Mouse (Mus musculus) MEL (cell line): ENCODE results near the gene Cacng3. TPM values are rescaled to one million over a fixed set of nuclear protein-coding genes. Genes with fewer than 3 reads are reported as not detected.

Source experiments
- DNase-seq: peaks from one replicate; pipeline ENCODE4 v3.0.0; 2011; ENCODE audit warnings: low read depth, low spot score
- H3K27ac ChIP-seq: 2 replicates; pipeline ENCODE4 v1.5.1; 2012; ENCODE audit warnings: low read depth, mild to moderate bottlenecking, control low read depth, low read length, moderate library complexity; ENCODE audit not compliant: control insufficient read depth
- H3K27me3 ChIP-seq, 2 experiments: fragments of 150-350 bp in 1 of 2; sonication (generic) in 1 of 2; 2 replicates each; pipeline ENCODE4 v1.6.1; 2012; ENCODE audit warnings: low read length in 2 of 2, mild to moderate bottlenecking in 2 of 2, improper control_type of control experiment in 1 of 2, moderate library complexity in 1 of 2; ENCODE audit not compliant: insufficient read depth in 2 of 2, control insufficient read depth in 1 of 2
- H3K36me3 ChIP-seq, 2 experiments: 2 replicates each; pipeline ENCODE4 v1.6.1; 2012 to 2014; ENCODE audit warnings: low read length in 2 of 2, improper control_type of control experiment in 1 of 2, inconsistent platforms in 1 of 2, mild to moderate bottlenecking in 1 of 2; ENCODE audit not compliant: insufficient read depth in 2 of 2, control insufficient read depth in 1 of 2
- H3K4me1 ChIP-seq, 2 experiments: fragments of 150-350 bp in 1 of 2; sonication (generic) in 1 of 2; 2 replicates each; pipeline ENCODE4 v1.6.1; 2012; ENCODE audit warnings: low read length in 2 of 2, improper control_type of control experiment in 1 of 2, mild to moderate bottlenecking in 1 of 2; ENCODE audit not compliant: insufficient read depth in 2 of 2, control insufficient read depth in 1 of 2
- H3K4me3 ChIP-seq, 2 experiments: fragments of 150-350 bp in 1 of 2; sonication (generic) in 1 of 2; 2 replicates each; pipeline ENCODE4 v1.5.1; 2012; ENCODE audit warnings: low read depth in 2 of 2, low read length in 2 of 2, mild to moderate bottlenecking in 2 of 2, moderate library complexity in 2 of 2, control low read depth in 1 of 2, improper control_type of control experiment in 1 of 2; ENCODE audit not compliant: control insufficient read depth in 1 of 2, insufficient read depth in 1 of 2
- H3K79me2 ChIP-seq: 2 replicates; pipeline ENCODE4 v1.6.1; 2012; ENCODE audit warnings: mild to moderate bottlenecking, low read length, moderate library complexity; ENCODE audit not compliant: control insufficient read depth, poor library complexity, insufficient read depth
- H3K9ac ChIP-seq: 2 replicates; pipeline ENCODE4 v1.6.1; 2012; ENCODE audit warnings: low read depth, mild to moderate bottlenecking, control low read depth, low read length, moderate library complexity; ENCODE audit not compliant: control insufficient read depth, poor library complexity, severe bottlenecking
- H3K9me3 ChIP-seq: fragments of 150-350 bp; sonication (generic); replicated peaks from 2 replicates; pipeline ENCODE4 v1.6.1; 2012; ENCODE audit warnings: mild to moderate bottlenecking, low read length, improper control_type of control experiment, moderate library complexity; ENCODE audit not compliant: insufficient read depth
- CHD1 ChIP-seq: IDR thresholded peaks from 2 replicates; pipeline ENCODE4 v1.6.1; 2012; ENCODE audit warnings: low read depth, mild to moderate bottlenecking, inconsistent platforms, low read length, improper control_type of control experiment
- CHD2 ChIP-seq: IDR thresholded peaks from 2 replicates; pipeline ENCODE4 v1.6.1; 2011; ENCODE audit warnings: low read length, improper control_type of control experiment
- ELF1 ChIP-seq: IDR thresholded peaks from 2 replicates; pipeline ENCODE4 v1.6.1; 2014; ENCODE audit warnings: low read depth, mild to moderate bottlenecking, inconsistent platforms, low read length, improper control_type of control experiment, moderate library complexity
- EP300 ChIP-seq, 2 experiments: IDR thresholded peaks; 2 replicates each; pipeline ENCODE4 v1.6.1; 2011; ENCODE audit warnings: improper control_type of control experiment in 2 of 2, low read length in 2 of 2, low read depth in 1 of 2, mild to moderate bottlenecking in 1 of 2
- GABPA ChIP-seq: IDR thresholded peaks from 2 replicates; pipeline ENCODE4 v1.6.1; 2012; ENCODE audit warnings: low read depth, mild to moderate bottlenecking, inconsistent platforms, low read length, improper control_type of control experiment, moderate library complexity
- GATA1 ChIP-seq: IDR thresholded peaks from 2 replicates; pipeline ENCODE4 v1.6.1; 2011; ENCODE audit warnings: low read depth, low read length, improper control_type of control experiment
- MAZ ChIP-seq: IDR thresholded peaks from 2 replicates; pipeline ENCODE4 v1.6.1; 2012; ENCODE audit warnings: low read depth, mild to moderate bottlenecking, inconsistent platforms, low read length, improper control_type of control experiment
- MXI1 ChIP-seq: IDR thresholded peaks from 2 replicates; pipeline ENCODE4 v1.6.1; 2011; ENCODE audit warnings: mild to moderate bottlenecking, low read depth, low read length, improper control_type of control experiment
- MYC ChIP-seq: IDR thresholded peaks from 2 replicates; pipeline ENCODE4 v1.6.1; 2011; ENCODE audit warnings: low read depth, mild to moderate bottlenecking, low read length, improper control_type of control experiment, moderate library complexity
- NELFE ChIP-seq: IDR thresholded peaks from 2 replicates; pipeline ENCODE4 v1.6.1; 2011; ENCODE audit warnings: low read depth, low read length, improper control_type of control experiment
- POLR2A ChIP-seq, 2 experiments: IDR thresholded peaks; 2 replicates each; pipeline ENCODE4 v1.6.1; 2011 to 2012; ENCODE audit warnings: low read length in 2 of 2, mild to moderate bottlenecking in 2 of 2, control low read depth in 1 of 2, improper control_type of control experiment in 1 of 2, low read depth in 1 of 2, moderate library complexity in 1 of 2; ENCODE audit not compliant: control insufficient read depth in 1 of 2, insufficient read depth in 1 of 2, poor library complexity in 1 of 2
- RCOR1 ChIP-seq: IDR thresholded peaks from 2 replicates; pipeline ENCODE4 v1.6.1; 2012; ENCODE audit warnings: low read depth, mild to moderate bottlenecking, inconsistent platforms, low read length, improper control_type of control experiment
- SMC3 ChIP-seq: IDR thresholded peaks from 2 replicates; pipeline ENCODE4 v1.6.1; 2011; ENCODE audit warnings: low read depth, low read length, improper control_type of control experiment
- TBP ChIP-seq: IDR thresholded peaks from 2 replicates; pipeline ENCODE4 v1.8.0; 2011; ENCODE audit warnings: low read depth, low read length, improper control_type of control experiment
- USF2 ChIP-seq, 2 experiments: IDR thresholded peaks; 2 replicates each; pipeline ENCODE4 v1.6.1; 2011 to 2012; ENCODE audit warnings: improper control_type of control experiment in 2 of 2, low read length in 2 of 2, borderline replicate concordance in 1 of 2, inconsistent platforms in 1 of 2, low read depth in 1 of 2, mild to moderate bottlenecking in 1 of 2; ENCODE audit not compliant: insufficient read depth in 1 of 2
- ZKSCAN1 ChIP-seq: IDR thresholded peaks from 2 replicates; pipeline ENCODE4 v1.6.1; 2012; ENCODE audit warnings: low read depth, mild to moderate bottlenecking, inconsistent platforms, low read length, improper control_type of control experiment, moderate library complexity
- ZMIZ1 ChIP-seq: IDR thresholded peaks from 2 replicates; pipeline ENCODE4 v1.6.1; 2012; ENCODE audit warnings: low read depth, mild to moderate bottlenecking, inconsistent platforms, low read length, improper control_type of control experiment, moderate library complexity
- polyA plus RNA-seq, 2 experiments: library from polyadenylated mRNA; stranded (reverse) in 1 of 2; unstranded in 1 of 2; fragments of >175 nt in 1 of 2; fragments of >200 nt in 1 of 2; gene quantifications; 2 replicates each; pipeline versions ENCODE4 v1.2.1 to v1.2.4; 2012; ENCODE audit warnings: low replicate concordance in 2 of 2, low read depth in 1 of 2; ENCODE audit not compliant: insufficient read length in 2 of 2, insufficient read depth in 1 of 2, missing spikeins in 1 of 2
- total RNA-seq: library from RNA; depleted of rRNA; stranded (reverse); fragments of 300-350 nt; gene quantifications from 2 replicates; pipeline ENCODE4 v1.2.3, GENCODE M21; 2012

Gene Cacng3
- total and polyA plus RNA-seq, 3 experiments: not detected

DNA sequence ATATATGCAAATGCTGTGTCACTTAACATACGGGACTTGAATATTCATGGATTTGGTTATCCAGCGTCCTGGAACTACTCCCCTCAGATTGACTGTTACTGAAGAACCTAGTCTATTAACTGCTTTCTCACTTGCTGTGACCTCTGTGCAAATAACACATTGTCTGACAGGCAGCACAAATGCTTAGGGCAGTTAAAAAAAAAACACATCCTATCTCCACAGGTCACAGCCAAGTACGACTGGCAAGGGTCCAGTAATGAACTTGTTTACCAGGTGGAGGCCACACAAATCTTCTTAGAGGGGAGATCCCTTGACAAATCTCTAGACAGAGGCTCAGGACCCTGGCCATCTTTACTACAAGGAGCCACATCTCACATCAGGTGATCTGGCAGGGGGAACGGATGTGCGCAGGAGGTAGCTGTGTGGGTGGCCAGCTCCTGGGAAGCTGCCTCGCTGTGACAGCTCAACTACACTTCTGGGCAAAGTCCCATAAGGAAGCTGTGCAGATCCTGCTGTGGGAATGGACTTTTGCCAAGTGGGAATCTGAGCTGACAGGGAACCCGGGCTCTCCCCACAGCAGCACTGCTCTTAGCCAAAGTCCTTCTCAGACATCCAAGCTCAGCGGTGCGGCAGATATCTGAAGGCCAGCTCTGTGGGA is 133.7 kb downstream of the Cacng3 start:
- no peak overlapping the region for H3K4me3 ChIP-seq
- no peaks in the 10 kb centered on the region for H3K9me3 ChIP-seq
- H3K27me3 ChIP-seq: no peaks in the 10 kb centered on the region
- no peaks in the 10 kb centered on the region for H3K36me3 ChIP-seq
- TF ChIP-seq EP300 (IDR thresholded peaks at IDR 0.05; ENCODE audit: low read depth in 1 of 2, low read length in 2 of 2) (no peak), ELF1 (no peak), TBP (no peak), MXI1 (no peak), POLR2A (IDR thresholded peaks at IDR 0.05; ENCODE audit: control insufficient read depth in 1 of 2, insufficient read depth in 1 of 2, low read depth in 1 of 2, low read length in 2 of 2, poor library complexity in 1 of 2) (no peak), CHD1 (no peak), ZMIZ1 (no peak), RCOR1 (no peak), NELFE (no peak), USF2 (IDR thresholded peaks at IDR 0.05; ENCODE audit: borderline replicate concordance in 1 of 2, insufficient read depth in 1 of 2, low read depth in 1 of 2, low read length in 2 of 2) (no peak), GABPA (no peak), MYC (no peak), MAZ (no peak), GATA1 (no peak), CHD2 (no peak), SMC3 (no peak)
- TF ChIP-seq, all 39 proteins: peak for 0
- Histone ChIP-seq H3K9ac (no peak overlapping the region), H3K4me1 (no peaks in the 10 kb centered on the region), H3K79me2 (no peaks in the 10 kb centered on the region), H3K27ac (no peak overlapping the region)
- no peak for DNase-seq

DNA sequence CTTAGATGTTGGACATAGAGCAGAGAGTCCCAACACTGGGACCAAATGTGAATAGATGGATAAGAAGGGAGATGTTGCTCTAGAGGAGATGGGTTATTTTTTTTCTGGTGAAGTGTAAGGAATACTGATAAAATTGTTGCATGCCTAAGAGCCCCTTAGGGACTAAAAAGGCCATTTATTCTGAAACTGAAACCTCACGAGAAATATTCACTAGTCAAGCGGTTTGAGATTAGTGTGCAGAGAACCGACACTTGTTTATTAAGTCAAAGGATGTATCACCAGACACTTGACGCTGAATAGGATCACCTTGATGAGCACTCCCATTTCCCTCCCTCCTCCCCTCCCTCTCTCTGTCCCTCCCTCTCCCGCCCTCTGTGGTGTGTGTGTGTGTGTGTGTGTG is 136.2 kb downstream of the Cacng3 start:
- TF ChIP-seq ZKSCAN1: no peak
- H3K36me3 ChIP-seq: no peaks in the 10 kb centered on the region
- H3K27me3 ChIP-seq: no peaks in the 10 kb centered on the region
- no peak overlapping the region for H3K4me3 ChIP-seq
- no peaks in the 10 kb centered on the region for H3K9me3 ChIP-seq
- no peaks in the 10 kb centered on the region for H3K4me1 ChIP-seq
- H3K9ac ChIP-seq: no peak overlapping the region
- H3K27ac ChIP-seq: no peak overlapping the region
- DNase-seq: no peak
- no peaks in the 10 kb centered on the region for H3K79me2 ChIP-seq
